Mouse (Mus musculus) liver, embryonic 15.5 days (tissue): ENCODE results near the gene Afap1l2. TPM values are rescaled to one million over a fixed set of nuclear protein-coding genes. Genes with fewer than 3 reads are reported as not detected.

Source experiments
- ATAC-seq: fragments of 200-750 bp; cut with Nextera tagmentation; 2 replicates; pipeline ENCODE4 v1.8.0; 2017; ENCODE audit warnings: moderate number of reproducible peaks, mild to moderate bottlenecking, moderate library complexity; ENCODE audit not compliant: insufficient read depth
- H3K27ac ChIP-seq: fragments of 300-500 bp; sonication (generic); replicated peaks from 2 replicates; pipeline ENCODE4 v1.5.1; 2015; ENCODE audit warnings: mild to moderate bottlenecking, inconsistent platforms
- H3K27me3 ChIP-seq: fragments of 300-500 bp; sonication (generic); 2 replicates; pipeline ENCODE4 v1.6.1; 2015; ENCODE audit warnings: mild to moderate bottlenecking, inconsistent platforms
- H3K36me3 ChIP-seq: fragments of 300-500 bp; sonication (generic); replicated peaks from 2 replicates; pipeline ENCODE4 v1.6.1; 2015; ENCODE audit warnings: moderate library complexity, mild to moderate bottlenecking, inconsistent platforms
- H3K4me1 ChIP-seq: fragments of 300-500 bp; sonication (generic); replicated peaks from 2 replicates; pipeline ENCODE4 v1.6.1; 2015; ENCODE audit warnings: inconsistent platforms
- H3K4me2 ChIP-seq: fragments of 300-500 bp; sonication (generic); 2 replicates; pipeline ENCODE4 v1.6.1; 2015; ENCODE audit warnings: moderate library complexity, mild to moderate bottlenecking, inconsistent platforms
- H3K4me3 ChIP-seq: fragments of 300-500 bp; sonication (generic); replicated peaks from 2 replicates; pipeline ENCODE4 v1.5.1; 2015; ENCODE audit warnings: mild to moderate bottlenecking, inconsistent platforms
- H3K9ac ChIP-seq: fragments of 300-500 bp; sonication (generic); 2 replicates; pipeline ENCODE4 v1.6.1; 2015; ENCODE audit warnings: moderate library complexity, mild to moderate bottlenecking, inconsistent platforms
- H3K9me3 ChIP-seq: fragments of 300-500 bp; sonication (generic); replicated peaks from 2 replicates; pipeline ENCODE4 v1.6.1; 2016; ENCODE audit warnings: inconsistent platforms
- WGBS: fragments of 180-500 bp; shearing (Covaris S2); methylation state at CpG from one replicate; pipeline ENCODE4 v1.1.7; 2015; ENCODE audit warnings: mixed read lengths; ENCODE audit not compliant: insufficient replicate concordance; 5-methylcytosine and 5-hydroxymethylcytosine counted together
- polyA plus RNA-seq: library from polyadenylated mRNA; unstranded; fragments of >200 nt; fragmentation: Nextera tagmentation; extraction: Ambion mirVana; gene quantifications from 2 replicates; pipeline ENCODE4 v1.2.1, GENCODE M21; 2015

Gene Afap1l2
- polyA plus RNA-seq, 1 experiment from 2014 or later = 1.0 TPM

DNA sequence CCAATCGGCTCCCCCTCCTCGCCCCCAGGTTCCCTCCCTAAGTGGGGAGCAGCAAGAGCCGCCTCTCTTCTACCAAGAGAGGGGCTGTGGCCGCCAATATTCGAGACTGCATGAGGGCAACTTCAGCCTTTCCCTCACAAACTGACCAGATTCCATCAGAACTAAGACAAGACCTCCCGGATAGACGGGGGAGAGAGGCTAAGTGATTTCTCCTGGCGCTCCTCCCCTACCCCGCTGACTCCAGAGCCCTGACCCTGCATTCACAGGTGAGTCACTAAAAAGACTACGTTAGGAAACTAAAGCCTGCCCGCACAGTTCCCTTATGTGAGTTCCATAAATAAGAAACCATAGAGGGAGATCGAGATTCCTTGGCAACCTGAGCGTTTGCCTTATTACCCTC lies 1.2 kb downstream of the Afap1l2 start:
- H3K4me2 ChIP-seq = no peak overlapping the region
- H3K36me3 ChIP-seq = no peaks in the 10 kb centered on the region
- H3K9me3 ChIP-seq = no peaks in the 10 kb centered on the region
- no peak for ATAC-seq
- H3K4me3 ChIP-seq = peak overlapping the region; percentile 48; the same call in 1 of the 2 replicates
- no peak overlapping the region for H3K27ac ChIP-seq
- no peak overlapping the region for H3K9ac ChIP-seq
- H3K27me3 ChIP-seq = peaks cover 52% of the 10 kb centered on the region
- 52% methylated on average over 13 of the region's 13 CpGs for WGBS
- H3K4me1 ChIP-seq = no peaks in the 10 kb centered on the region

DNA sequence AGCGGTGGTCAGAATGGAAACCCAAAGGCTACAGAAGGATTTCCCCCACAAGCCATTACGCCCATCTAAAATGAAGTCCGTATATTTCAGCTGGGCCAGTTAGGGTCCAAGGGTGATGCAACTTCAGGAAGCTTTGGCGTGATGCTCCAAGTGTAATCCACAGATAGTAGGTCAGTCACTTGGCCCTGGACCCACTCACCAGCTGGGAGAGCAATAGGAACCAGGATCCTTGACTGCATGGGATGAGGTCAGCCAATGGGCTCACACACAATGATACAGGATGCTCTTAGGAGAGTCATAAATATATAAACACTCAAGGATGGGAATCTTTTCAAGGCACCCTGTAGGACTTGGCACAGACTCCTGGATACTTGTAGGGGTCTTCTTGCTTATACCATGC lies 3.0 kb downstream of the Afap1l2 start:
- Histone ChIP-seq H3K4me3 (no peak overlapping the region), H3K9me3 (no peaks in the 10 kb centered on the region), H3K4me1 (no peaks in the 10 kb centered on the region), H3K27me3 (peaks cover 51% of the 10 kb centered on the region), H3K9ac (no peak overlapping the region), H3K27ac (no peak overlapping the region), H3K36me3 (no peaks in the 10 kb centered on the region), H3K4me2 (no peak overlapping the region)
- no peak for ATAC-seq
- WGBS = 66% methylated on average over 4 of the region's 4 CpGs

DNA sequence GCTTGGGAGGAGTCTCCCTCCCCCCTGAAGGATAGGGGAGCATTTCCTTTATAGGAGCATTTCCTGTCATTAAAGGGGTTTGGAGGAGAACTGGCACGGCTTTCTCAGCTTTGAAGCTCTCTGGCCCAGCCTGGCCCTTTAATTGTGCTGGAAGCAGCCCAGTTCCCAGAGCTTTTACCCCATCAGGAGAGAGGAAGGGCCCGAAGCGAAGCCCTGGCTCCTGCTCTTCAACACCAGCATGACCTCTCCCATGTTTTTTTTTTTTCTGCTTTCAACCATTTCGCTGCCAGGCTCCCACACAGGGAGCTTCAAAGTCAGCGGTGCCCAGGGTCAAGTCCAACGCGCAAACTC lies 4.6 kb downstream of the Afap1l2 start:
- Histone ChIP-seq H3K4me1 (no peaks in the 10 kb centered on the region), H3K9me3 (no peaks in the 10 kb centered on the region), H3K27ac (no peak overlapping the region), H3K4me3 (no peak overlapping the region), H3K27me3 (peaks cover 34% of the 10 kb centered on the region), H3K4me2 (no peak overlapping the region), H3K36me3 (no peaks in the 10 kb centered on the region), H3K9ac (no peak overlapping the region)
- 39% methylated on average over 7 of the region's 7 CpGs for WGBS
- ATAC-seq = no peak

DNA sequence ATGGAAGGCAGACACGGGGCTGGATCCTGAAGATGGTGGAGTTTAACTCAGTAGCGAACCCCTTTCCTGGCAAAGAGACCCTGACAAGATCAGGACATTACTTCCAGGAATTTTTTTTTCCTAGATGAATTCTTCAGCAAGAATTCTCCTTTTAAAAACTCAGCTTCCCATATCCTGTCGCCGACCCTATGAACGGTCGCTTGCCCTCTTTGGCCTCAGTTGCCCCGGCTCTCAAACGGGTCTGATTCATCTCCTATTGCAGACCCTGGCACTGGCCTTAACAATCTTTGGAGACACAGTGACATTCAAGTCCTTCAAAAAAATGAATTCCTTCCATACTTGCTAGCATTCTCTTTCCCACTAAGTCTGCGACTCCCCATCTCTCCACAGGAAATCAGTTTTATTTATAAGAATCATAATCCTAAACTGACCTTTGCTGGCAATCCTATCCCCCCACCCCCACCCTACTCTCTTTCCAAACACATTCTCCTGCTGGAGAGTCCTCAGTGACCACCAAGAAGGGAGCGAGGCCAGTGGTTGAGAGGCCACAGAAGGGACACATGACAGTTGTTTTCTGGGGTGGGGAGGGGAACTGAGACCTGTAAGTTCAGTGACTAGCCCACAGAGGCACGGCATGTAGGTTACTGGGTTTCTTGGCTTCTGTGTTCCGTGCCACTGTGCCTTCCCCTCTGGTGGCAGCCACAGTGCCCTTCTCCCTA lies 5.1 kb downstream of the Afap1l2 start:
- no peak overlapping the region for H3K4me3 ChIP-seq
- H3K27me3 ChIP-seq = peaks cover 29% of the 10 kb centered on the region
- H3K9me3 ChIP-seq = no peaks in the 10 kb centered on the region
- H3K4me2 ChIP-seq = no peak overlapping the region
- no peak overlapping the region for H3K27ac ChIP-seq
- 54% methylated on average over 12 of the region's 12 CpGs for WGBS
- no peaks in the 10 kb centered on the region for H3K4me1 ChIP-seq
- no peak overlapping the region for H3K9ac ChIP-seq
- H3K36me3 ChIP-seq = no peaks in the 10 kb centered on the region
- ATAC-seq = no peak

DNA sequence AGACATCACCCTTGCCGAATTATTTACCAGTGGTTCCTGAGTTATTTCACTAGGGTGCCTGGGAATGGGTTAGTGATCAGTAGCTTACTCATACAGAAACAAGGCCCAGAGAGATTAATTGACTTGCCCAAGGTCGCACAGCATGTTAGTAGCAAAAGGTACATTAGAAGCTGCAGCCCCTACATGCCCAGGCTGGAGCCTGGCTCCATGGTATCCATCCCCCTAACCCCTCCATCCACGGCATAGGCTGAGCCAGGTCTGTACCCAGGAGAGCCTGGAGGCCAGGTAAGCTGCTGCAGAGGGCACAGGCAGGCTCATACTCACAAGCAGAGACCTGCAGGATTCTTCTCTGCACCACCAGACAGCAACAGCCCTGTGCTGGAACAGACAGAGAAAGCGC lies 6.1 kb downstream of the Afap1l2 start:
- Histone ChIP-seq H3K36me3 (no peaks in the 10 kb centered on the region), H3K4me3 (no peak overlapping the region), H3K4me2 (no peak overlapping the region), H3K9me3 (no peaks in the 10 kb centered on the region), H3K27me3 (peaks cover 19% of the 10 kb centered on the region), H3K9ac (no peak overlapping the region), H3K27ac (no peak overlapping the region), H3K4me1 (no peaks in the 10 kb centered on the region)
- ATAC-seq = no peak
- WGBS = 63% methylated on average over 4 of the region's 4 CpGs

DNA sequence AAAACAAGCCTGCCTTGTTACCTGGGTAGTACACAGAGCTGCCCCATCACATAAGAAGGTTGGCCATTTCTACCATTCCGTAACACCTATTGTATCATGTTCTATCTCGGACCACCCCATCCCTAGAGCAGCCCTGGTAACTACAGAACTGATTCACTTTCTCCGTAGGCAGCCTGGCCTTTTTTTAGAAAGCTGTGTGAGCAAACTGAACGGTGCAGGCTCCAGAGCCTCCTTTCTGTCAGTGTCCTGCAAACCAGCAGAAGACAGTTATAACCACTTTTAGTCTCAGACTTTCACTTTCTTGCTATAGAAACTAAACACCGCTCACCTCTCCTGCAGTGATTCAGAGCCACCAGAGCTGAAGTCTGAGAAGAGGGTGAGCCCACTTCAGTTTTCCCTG lies 7.4 kb downstream of the Afap1l2 start:
- Histone ChIP-seq H3K9me3 (no peaks in the 10 kb centered on the region), H3K4me1 (no peaks in the 10 kb centered on the region), H3K4me3 (no peak overlapping the region), H3K27me3 (peaks cover 9% of the 10 kb centered on the region; the same call in 1 of the 2 replicates), H3K9ac (no peak overlapping the region), H3K27ac (no peak overlapping the region), H3K36me3 (no peaks in the 10 kb centered on the region), H3K4me2 (no peak overlapping the region)
- no peak for ATAC-seq
- 71% methylated on average over 5 of the region's 5 CpGs for WGBS

DNA sequence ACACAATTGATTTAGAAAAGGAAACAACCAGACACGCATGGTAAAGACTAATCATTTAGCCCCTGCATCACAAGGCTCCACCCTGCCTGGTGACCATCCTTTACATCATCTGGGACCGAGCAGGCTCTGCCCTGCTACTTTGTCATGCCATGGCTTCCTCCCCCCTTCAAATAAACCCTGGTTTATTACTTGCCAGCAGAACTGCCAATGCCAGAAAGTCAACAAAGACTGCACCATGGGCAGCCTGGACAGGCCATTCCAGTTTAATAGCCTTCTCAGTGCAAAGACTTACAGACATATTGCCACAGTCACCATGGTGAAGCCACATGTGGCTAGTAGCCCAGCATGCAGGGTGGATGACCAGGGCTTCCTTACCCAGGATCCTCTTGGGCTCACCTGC lies 8.2 kb downstream of the Afap1l2 start:
- H3K36me3 ChIP-seq = no peaks in the 10 kb centered on the region
- H3K4me2 ChIP-seq = no peak overlapping the region
- no peak overlapping the region for H3K27ac ChIP-seq
- no peaks in the 10 kb centered on the region for H3K4me1 ChIP-seq
- H3K27me3 ChIP-seq = peaks cover 6% of the 10 kb centered on the region; the same call in 1 of the 2 replicates
- no peak overlapping the region for H3K9ac ChIP-seq
- H3K9me3 ChIP-seq = no peaks in the 10 kb centered on the region
- H3K4me3 ChIP-seq = no peak overlapping the region
- WGBS = 51% methylated on average over 2 of the region's 2 CpGs
- no peak for ATAC-seq

DNA sequence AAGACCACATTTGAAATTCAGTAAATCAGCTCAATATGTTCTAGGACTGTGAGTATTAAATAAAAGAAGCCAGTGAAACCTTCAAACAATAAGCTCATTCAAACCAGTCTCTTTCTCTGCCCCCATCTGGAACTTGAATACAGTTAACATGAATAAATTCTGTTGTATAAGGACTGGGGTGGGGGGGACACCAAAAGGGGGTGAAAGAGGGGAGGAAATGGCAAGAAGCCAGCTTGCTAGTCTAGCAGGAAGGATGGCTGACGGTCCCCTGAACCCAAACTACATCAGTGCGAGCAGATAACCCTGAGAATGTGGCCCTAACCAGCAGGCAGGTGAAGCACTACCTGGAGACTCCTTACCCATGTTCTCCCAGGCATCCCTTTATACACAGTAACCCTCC lies 9.1 kb downstream of the Afap1l2 start:
- H3K9ac ChIP-seq = no peak overlapping the region
- WGBS = 28% methylated on average over 2 of the region's 2 CpGs
- no peak overlapping the region for H3K27ac ChIP-seq
- H3K27me3 ChIP-seq = peaks cover 6% of the 10 kb centered on the region; the same call in 1 of the 2 replicates
- no peak overlapping the region for H3K4me2 ChIP-seq
- no peak overlapping the region for H3K4me3 ChIP-seq
- H3K9me3 ChIP-seq = no peaks in the 10 kb centered on the region
- ATAC-seq = no peak
- no peaks in the 10 kb centered on the region for H3K4me1 ChIP-seq
- no peaks in the 10 kb centered on the region for H3K36me3 ChIP-seq

DNA sequence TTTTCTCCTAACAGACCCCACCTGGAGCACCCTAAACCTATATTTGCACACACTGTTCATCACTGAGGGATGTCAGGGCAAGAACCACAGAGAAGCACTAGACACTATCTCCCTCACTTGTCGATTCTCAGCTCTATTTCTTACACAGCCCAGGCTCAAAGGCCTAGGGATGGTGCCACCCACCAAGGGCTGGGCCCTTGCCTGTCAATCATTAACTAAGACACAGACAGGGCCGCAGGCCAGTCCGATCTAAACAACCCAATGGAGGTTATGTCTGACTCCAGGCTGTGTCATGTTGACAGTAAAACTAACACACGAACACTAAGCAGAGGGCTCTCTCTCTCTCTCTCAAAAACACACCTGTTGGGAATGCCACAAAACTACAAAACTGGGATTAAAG lies 9.7 kb downstream of the Afap1l2 start:
- 63% methylated on average over 4 of the region's 4 CpGs for WGBS
- no peak overlapping the region for H3K9ac ChIP-seq
- H3K27ac ChIP-seq = no peak overlapping the region
- no peaks in the 10 kb centered on the region for H3K4me1 ChIP-seq
- H3K27me3 ChIP-seq = peaks cover 3% of the 10 kb centered on the region; the same call in 1 of the 2 replicates
- H3K9me3 ChIP-seq = no peaks in the 10 kb centered on the region
- H3K36me3 ChIP-seq = no peaks in the 10 kb centered on the region
- no peak overlapping the region for H3K4me2 ChIP-seq
- no peak overlapping the region for H3K4me3 ChIP-seq
- ATAC-seq = no peak

DNA sequence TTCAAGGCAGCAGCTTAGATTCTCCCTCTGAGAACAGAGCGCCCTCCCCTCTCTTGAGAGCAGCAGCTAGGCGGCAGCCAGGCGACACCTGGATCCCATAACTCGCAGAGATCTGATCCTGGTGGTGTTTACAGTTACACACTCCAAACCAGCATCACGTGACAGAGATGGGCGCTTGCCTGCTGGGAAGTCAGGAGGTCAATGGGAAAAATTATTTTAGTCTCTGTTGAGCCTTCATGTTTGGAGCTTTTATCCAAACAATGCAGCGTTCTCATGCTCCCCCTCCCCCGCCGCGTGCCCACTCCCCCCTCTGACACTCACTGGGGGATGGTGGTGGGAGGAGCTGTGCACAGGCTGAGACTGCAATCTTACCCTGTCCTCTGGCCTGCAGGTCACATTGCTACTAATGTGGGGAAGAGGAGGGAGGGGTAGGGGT lies 10.8 kb downstream of the Afap1l2 start:
- H3K9me3 ChIP-seq = no peaks in the 10 kb centered on the region
- no peak overlapping the region for H3K9ac ChIP-seq
- no peak for ATAC-seq
- no peak overlapping the region for H3K27ac ChIP-seq
- H3K27me3 ChIP-seq = no peaks in the 10 kb centered on the region
- peak overlapping the region; percentile 15; the same call in 1 of the 2 replicates for H3K4me2 ChIP-seq
- 12% methylated on average over 10 of the region's 10 CpGs for WGBS
- H3K4me1 ChIP-seq = no peaks in the 10 kb centered on the region
- H3K4me3 ChIP-seq = no peak overlapping the region
- no peaks in the 10 kb centered on the region for H3K36me3 ChIP-seq

DNA sequence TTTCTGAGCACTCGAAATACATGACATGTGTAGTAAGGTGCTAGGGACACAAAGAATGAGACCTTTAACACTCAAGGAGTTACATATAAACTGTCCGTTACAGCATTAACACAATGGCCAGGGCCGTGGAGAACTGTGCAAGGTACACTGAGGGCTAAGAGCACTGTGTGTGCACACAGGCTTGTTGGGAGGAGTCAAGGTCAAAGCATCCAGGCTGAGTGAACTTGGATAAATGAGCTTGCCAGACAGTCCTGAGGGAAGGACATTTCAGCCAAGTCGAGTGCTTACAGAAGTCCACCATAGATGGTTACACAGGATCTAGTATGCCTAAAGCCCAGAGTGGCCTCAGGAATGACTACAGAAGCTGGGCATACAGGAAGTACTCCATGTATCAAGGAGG lies 12.6 kb downstream of the Afap1l2 start:
- Histone ChIP-seq H3K4me1 (no peaks in the 10 kb centered on the region), H3K27me3 (no peaks in the 10 kb centered on the region), H3K27ac (no peak overlapping the region), H3K4me2 (no peak overlapping the region), H3K9ac (no peak overlapping the region), H3K36me3 (no peaks in the 10 kb centered on the region), H3K4me3 (no peak overlapping the region), H3K9me3 (no peaks in the 10 kb centered on the region)
- WGBS = 51% methylated on average over 4 of the region's 4 CpGs
- no peak for ATAC-seq

DNA sequence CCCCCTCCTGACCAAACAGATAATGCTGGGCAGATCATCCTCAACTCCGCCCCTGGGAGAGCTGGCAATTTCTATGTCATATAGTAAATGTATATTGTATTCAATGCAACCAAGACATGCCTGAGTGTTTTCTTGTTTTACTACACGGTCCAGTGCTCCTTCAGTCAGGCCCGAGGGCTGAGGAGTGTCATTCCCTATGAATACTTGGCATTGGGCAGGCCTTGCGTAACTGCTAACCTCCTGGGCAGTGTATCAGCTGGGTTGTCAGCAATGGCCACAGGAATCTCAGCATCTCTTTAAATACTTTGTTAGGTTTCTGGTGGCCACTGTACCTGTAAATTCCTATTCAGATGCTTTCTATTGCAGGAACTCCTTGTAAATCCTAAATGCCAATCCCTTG lies 13.4 kb downstream of the Afap1l2 start:
- 54% methylated on average over 4 of the region's 4 CpGs for WGBS
- no peak for ATAC-seq
- Histone ChIP-seq H3K4me1 (no peaks in the 10 kb centered on the region), H3K36me3 (no peaks in the 10 kb centered on the region), H3K9me3 (no peaks in the 10 kb centered on the region), H3K27me3 (no peaks in the 10 kb centered on the region), H3K4me2 (no peak overlapping the region), H3K9ac (no peak overlapping the region), H3K27ac (no peak overlapping the region), H3K4me3 (no peak overlapping the region)
